Mouse (Mus musculus): ENCODE data around the gene Shroom3. TPM values are rescaled to one million over a fixed set of nuclear protein-coding genes. Genes with fewer than 3 reads are reported as not detected.

The Shroom3 gene
- total RNA-seq, 1 experiment from 2014 or later: not detected

DNA sequence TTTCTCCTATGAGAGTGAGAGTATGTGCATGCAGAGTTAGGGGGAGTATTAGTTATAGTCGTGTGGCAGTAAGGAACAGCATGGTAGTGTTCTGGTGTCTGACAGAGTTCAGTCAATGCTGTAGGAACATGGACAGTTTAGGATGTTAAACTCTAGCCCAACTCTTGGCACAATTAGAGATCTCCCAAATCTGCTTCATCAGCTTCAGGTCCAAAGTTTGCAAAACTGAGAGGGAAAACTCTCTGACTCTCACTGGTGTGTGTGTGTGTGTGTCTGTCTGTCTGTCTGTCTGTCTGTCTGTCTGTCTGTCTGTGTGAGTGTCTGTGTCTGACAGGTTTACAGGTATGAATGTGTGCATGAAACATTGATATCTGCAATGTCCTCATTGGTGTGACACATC lies 147.2 kb downstream of the Shroom3 start:
- ATAC-seq (ENCODE audit: extremely low read depth, insufficient number of reproducible peaks, low FRiP score, poor library complexity, severe bottlenecking): no peak

DNA sequence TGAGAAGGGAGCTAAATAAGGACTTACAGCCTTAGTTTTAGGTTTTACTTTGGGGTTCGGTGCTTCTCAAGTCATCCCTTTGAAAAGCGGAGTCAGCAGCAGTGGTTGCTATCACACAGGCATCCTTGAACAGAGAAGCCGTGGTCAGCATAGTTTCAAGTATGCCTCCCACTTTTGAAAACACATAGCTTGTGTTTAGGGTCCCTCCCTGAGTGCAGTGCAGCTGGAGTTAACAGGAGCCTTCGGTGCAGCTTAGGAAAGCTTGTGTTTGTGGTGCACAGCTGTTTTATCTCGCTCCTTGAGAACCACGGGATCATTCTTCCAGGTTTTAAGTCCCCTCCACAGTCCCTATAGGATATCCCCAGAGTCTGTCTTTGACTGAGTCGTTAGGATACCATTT lies 151.3 kb downstream of the Shroom3 start:
- no peak for ATAC-seq (ENCODE audit: extremely low read depth, insufficient number of reproducible peaks, low FRiP score, poor library complexity, severe bottlenecking)

DNA sequence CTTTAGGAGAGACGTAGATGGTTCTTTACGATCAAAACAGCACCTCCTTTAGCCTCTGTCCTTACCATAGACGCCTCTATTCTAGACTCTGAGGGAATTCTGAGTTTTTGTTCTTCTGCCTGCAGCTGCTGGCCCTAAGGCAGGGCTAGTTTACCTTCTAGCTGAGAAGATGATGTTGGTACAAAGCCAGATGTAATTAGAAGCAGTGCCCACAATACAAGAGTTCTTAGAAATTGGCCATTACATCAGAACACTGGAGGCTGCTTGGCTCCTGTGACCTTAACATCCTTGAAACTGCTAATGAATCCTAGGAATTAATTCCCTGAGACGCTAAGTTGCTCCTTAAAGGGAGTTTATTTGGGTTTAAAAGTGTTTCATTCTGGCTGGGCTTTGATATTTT lies 154.1 kb downstream of the Shroom3 start:
- no peak for ATAC-seq (ENCODE audit: extremely low read depth, insufficient number of reproducible peaks, low FRiP score, poor library complexity, severe bottlenecking)

DNA sequence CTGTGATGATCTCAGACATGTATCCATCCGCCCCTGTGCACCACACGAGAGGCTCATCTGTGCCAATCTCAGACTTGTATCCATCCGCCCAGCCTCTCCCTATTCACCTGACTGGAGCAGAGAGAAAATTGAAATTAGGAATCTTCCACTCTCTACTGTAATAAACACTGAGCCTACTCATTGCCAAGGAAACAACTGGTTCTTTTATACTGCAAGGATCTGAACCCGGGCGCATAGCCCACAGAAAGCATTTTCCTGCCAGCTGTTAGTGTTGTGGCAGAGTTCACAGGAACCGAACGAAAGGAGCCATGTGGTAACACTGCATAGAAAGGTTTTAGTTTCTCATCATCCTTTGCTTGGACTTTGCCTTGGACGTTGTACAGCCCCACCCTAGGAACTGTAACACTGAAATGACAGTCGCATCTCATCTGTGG lies 155.1 kb downstream of the Shroom3 start:
- ATAC-seq (ENCODE audit: extremely low read depth, insufficient number of reproducible peaks, low FRiP score, poor library complexity, severe bottlenecking): no peak

DNA sequence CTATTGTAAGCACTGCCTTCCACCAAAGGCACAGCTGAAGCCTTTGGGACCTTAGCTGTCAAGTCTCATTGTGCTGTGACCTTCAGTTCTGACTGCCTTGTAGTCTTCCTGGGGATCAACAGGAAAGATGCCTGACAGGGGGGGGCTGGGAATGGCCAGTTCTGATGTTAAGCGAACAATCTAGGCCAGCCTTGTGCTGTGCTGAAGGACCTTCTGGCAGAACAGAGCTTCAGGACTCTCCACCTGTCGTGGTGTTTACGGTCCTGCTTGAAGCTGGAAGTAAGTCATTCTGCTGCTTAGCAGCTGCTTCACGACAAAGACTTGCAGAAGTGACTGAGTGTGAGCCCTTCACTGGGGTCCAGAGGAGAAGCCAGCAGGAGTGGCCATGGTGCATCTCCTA lies 156.1 kb downstream of the Shroom3 start:
- ATAC-seq (ENCODE audit: extremely low read depth, insufficient number of reproducible peaks, low FRiP score, poor library complexity, severe bottlenecking): no peak

DNA sequence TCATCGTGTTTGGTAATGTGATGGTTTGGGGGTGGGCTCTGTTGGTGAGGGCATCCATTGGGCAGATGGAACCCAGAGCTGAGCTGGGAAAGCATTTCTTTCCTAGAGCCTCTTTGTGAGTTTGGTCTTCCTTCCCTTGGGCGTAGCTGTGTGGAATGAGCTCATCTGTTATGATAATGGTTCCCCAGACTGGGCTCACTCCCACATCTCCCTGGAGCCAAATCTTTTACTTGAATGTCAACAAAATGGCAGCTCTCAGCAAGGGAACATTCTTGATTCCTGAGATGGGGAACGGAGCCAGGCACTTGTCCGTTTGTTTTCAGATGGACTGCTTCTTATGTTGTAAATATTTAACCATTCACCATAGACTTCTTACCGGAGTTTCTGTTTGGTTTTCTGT lies 158.2 kb downstream of the Shroom3 start:
- no peak for ATAC-seq (ENCODE audit: extremely low read depth, insufficient number of reproducible peaks, low FRiP score, poor library complexity, severe bottlenecking)

DNA sequence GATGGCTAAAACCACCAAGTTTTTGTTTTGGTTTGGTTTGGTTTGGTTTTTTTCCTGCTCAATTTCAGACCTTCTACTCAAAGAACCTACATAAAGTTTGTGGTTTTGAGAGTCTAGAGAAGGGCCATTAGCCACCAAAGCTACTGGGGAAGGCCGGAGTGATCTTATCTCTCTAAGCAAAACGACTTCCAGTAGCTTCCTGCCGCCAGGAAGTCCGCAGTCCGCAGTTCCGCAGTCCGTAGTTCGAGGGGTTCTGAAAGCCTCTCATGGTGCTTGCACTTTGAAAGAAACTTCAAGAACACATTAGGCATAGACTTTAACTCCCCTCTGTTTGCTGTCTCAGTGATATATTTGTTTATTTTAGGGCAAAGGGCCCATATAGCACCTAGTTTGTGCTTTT lies 159.2 kb downstream of the Shroom3 start:
- no peak for ATAC-seq (ENCODE audit: extremely low read depth, insufficient number of reproducible peaks, low FRiP score, poor library complexity, severe bottlenecking)

DNA sequence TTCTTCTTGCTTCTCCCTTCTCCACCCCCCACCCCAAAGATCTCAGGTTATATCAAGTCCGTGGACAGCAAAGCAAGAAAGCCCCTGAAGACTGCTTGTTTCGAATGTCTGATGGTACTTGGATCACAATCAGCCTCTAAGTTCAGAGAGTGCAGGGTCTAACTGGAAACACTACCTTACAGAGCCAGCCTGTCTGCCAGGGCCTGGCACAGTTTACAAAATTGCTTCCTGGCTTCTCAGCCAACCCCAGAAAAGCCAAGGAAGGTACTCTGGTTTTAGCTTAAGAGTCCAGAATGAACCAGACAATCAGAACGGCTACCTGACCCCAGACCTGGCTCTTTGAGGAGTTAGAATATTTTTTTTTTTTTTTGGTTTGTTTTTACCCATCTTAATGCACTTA lies 159.6 kb downstream of the Shroom3 start:
- ATAC-seq (ENCODE audit: extremely low read depth, insufficient number of reproducible peaks, low FRiP score, poor library complexity, severe bottlenecking): no peak

DNA sequence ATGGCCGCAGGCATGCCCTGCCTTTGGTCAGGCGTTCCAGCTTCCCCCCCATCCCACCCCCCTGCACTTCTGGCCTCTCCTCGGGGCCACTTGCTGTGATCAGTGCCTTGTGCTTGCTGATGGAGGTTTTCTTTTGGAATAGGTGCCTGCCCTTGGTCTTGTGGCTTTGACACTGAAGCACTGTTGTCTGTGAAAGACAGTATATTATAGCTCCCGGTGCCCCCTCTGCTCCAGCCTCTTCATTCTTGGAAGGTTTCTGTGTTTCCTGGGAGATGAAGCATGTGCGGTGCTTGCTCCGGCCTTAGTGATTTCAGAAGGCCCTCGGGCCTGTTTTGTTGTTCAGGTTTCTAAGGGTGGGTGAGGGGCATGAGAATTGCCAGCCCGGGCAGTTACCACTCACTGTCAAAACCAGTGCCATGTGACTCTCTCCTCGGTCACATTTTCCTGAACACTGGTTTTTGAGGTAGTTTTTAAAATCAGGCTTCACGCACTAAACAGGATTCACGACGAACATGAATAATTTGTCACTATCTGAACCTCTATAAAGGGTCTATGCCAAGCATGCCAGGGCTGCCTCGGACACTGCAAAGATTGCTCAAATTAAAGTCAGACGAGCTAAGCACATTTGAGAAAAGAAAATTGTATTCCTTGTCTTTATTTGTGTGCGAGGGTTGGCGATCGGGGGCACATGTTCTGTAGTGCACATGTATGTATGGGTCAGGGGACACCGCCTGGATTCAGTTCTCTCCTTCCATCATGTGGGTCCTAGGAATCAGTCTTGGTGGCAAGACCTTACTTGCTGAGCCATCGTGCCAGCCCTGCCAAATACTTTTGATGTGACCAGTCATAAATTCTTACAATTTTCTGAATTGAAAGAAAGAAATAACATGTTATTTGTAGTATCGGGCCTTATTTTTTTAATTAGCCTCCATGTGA lies 160.9 kb downstream of the Shroom3 start:
- no peak for ATAC-seq (ENCODE audit: extremely low read depth, insufficient number of reproducible peaks, low FRiP score, poor library complexity, severe bottlenecking)

DNA sequence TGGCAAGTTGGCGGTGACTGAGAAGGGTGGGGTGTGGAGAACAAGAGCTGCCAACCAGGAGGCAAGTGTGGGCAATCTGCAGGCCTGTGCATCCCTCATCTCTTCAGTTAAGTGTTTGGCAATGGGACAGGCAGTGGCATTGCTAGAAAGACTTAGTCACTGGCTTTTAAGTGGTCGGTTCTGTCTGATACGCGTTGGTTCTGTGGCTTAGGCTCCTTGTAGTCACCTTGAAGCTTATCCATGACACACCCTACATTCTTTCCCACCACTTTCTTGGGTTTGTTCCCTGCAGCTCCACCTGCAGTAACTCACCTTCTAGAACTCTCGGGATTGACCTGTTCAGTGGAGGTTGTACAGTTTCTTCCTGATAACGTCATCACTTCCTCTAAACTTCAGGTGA lies 166.5 kb downstream of the Shroom3 start:
- no peak for ATAC-seq (ENCODE audit: extremely low read depth, insufficient number of reproducible peaks, low FRiP score, poor library complexity, severe bottlenecking)

DNA sequence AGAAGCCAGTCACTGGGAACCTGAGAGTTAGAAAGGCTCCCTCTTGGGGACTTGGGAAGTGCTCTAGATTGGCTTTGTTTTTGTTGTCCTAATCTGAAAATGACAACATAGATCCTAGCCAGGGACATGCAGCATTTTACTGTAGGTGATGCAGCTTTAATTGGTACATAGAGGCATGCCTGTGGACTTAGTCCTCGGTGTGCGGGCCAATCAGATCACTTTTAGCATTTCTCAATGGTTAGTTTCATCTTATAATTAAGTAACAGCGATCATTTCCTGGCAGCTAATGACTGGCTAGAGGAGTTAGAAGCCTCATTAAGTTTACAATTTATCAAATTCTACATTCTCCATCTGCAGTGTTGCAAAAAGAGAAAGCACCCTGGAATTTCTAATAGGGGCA lies 167.7 kb downstream of the Shroom3 start:
- no peak for ATAC-seq (ENCODE audit: extremely low read depth, insufficient number of reproducible peaks, low FRiP score, poor library complexity, severe bottlenecking)

DNA sequence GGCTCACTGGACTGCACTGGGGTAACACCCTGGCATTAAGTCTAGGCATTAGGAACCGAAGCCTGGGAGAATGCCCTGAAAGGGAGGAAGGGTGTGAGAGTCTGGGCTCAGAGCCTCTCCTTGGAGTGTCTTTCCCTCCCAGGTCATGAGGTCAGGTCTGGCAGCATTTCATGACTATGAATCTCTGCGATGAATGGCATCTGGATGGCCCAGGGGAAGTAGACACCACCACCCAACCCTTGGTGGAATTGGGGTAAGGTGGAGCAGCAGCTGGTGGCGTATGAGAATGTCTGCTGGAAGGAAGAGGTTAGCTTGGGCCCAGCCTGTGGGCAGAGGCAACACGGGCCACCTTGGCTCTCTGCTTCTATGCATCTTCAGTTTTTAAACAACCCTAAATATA lies 171.7 kb downstream of the Shroom3 start:
- no peak for ATAC-seq (ENCODE audit: extremely low read depth, insufficient number of reproducible peaks, low FRiP score, poor library complexity, severe bottlenecking)

DNA sequence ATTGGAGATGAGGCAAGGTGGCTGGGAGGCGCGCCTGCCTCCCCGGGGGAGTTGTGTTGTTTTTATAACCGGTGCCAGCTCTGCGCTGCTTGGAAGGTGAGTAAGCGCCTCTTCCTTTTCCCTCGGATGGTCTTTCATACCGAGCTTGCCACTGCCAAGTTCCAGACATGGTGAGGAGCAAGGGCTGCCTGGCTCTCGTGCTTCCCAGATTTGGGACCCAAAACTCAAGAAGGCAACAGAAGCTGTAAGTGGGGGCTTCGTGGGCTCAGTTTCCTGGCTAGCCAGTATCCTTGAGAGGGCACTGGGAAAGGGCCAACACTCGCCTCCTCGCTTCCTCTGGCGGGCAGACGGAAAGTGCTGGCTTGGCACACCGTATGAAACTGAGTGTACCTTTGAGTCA lies 173.1 kb downstream of the Shroom3 start:
- no peak for ATAC-seq (ENCODE audit: extremely low read depth, insufficient number of reproducible peaks, low FRiP score, poor library complexity, severe bottlenecking)

DNA sequence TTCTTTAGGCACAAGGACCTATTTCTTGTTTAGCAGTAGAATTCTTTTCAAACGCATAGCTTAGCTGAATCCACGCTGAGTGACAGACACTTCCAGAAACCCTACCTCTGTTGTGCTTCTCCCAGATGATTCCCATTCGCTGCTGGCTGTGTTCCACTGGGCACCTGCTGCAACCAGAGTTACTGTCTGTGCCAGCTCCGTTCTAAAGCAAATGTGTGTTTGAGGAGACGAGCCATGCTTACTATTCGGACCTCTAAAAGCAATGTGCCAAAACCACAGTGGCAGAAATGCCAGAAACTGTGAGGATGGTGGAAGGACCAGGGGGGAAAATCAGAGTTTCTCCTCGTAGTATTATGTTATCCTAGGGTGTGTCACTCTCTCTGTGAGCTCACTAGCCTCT lies 173.9 kb downstream of the Shroom3 start:
- ATAC-seq (ENCODE audit: extremely low read depth, insufficient number of reproducible peaks, low FRiP score, poor library complexity, severe bottlenecking): no peak

DNA sequence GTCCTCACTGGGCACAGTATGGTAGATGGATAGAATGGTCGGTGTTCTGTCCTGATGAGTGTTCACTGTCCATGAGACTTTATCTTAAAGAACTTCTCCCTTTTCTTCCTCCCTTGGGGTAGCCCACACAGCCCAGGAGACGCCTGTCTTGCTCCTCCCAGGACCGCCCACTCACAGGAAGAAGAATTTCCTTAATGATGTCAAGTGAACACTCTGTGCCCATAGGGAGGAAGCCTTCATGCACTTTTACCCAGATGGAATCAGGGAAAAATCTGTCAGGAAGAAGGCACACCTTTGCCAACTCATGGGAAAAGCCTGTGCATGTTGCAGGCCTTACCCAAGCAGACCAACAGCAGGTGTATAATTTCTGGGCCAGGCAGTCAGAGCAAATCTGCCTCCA lies 174.9 kb downstream of the Shroom3 start:
- ATAC-seq (ENCODE audit: extremely low read depth, insufficient number of reproducible peaks, low FRiP score, poor library complexity, severe bottlenecking): no peak

DNA sequence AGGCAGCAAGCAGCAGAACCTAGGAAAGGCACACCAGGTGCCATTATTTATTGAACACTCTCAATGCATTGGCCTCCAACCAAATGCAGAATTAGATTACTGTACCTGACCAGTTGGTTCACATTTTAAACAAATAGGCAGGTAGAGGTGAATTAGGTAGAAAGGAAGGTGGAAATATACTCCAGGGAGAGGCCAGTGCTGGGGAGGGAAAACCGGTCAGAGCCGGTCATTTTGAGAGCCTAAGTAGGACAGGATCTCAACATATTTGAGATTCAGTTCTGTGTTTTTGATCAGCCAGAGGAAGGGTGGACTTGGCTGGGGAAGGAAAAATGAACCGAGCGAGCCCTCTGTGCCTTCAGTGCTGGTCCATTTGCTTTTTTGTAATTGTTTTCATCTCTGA lies 175.3 kb downstream of the Shroom3 start:
- ATAC-seq (ENCODE audit: extremely low read depth, insufficient number of reproducible peaks, low FRiP score, poor library complexity, severe bottlenecking): no peak

DNA sequence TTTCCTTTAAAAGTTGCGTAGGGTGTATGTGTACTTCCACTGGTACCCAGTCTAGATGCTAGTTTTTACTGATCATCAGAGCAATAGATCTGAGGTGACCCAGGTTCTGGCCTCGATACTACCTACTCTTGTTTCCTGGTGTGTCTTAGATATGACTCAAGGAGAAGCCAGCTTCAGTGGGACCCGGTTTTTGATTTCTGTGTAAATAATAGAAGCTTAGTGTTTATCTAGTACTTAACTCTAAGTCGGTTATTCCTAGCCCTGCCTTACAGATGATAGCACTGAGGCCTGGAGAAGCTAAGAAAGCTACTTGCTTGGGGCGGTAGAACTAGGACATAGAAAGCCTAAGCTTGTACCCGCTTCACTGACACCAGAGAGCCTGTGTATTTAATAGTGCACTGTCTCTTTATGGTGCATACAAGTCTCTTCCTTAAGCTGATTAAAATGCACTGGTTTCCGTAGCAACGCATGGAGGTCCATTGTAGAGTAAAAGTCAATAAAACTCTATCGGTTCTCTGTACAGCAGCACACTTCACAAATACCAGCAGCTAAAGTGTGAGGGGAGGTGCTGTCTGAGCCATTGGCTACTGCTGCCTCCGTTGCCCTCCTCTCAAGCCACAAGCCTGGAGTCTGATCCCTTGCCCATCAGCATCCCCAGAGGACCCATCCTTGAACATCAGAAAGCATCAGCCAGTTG lies 178.3 kb downstream of the Shroom3 start:
- no peak for ATAC-seq (ENCODE audit: extremely low read depth, insufficient number of reproducible peaks, low FRiP score, poor library complexity, severe bottlenecking)

DNA sequence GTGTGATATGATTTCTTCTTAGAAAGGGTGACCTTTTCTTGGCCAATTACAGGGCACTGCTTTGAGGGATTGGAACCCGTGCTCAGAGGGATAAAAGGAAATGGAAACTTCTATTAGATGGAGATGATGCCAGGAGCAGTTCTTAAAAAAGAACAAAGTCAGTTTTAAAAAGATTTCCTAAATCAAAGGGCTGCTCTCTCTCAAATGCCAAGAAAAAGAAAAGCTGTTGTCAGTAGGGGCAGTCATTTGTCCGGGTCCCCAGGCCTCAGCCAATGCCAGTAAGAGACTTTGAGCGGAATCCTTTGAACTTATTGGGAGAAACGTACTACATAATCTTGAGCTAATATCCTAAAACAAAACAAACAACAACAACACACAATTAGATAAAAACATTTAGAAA lies 181.9 kb downstream of the Shroom3 start:
- ATAC-seq (ENCODE audit: extremely low read depth, insufficient number of reproducible peaks, low FRiP score, poor library complexity, severe bottlenecking): no peak

DNA sequence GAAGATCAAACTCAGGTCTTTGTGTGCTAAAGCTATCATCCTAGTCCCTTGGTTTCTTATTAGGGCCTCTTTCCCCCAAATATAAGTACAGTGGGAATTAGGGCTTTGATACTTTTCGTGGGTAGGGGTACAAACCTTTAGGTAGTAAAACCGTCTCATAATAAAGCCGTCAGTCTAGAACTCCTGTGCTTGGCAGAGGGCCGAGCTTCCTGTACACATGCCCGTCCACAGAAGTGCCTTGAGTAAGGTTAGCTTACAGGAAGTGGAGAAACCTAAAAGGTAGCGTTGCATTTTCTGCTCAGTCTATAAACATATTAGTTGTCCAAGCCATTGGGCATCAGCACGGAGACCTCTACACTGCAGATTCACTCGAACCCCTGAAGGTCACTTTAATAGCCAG lies 183.3 kb downstream of the Shroom3 start:
- no peak for ATAC-seq (ENCODE audit: extremely low read depth, insufficient number of reproducible peaks, low FRiP score, poor library complexity, severe bottlenecking)

DNA sequence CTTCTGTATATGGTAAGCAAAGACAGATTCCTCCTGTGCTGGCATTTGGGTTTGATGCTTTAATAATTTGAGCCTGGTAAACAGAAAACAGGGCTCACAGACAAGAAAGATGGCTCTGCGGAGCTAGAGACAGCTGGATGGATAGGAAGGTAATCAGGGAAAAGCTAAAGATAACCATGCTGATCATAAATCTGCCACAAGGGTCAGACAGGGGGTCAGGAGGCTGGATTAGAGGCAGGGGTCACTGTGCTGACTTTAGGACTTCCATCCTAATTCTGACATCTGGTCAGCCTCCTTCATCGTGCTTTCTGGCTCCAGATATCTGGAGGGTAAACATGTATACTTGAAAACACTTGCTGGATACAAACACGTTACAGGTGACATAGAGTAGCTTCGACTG lies 184.0 kb downstream of the Shroom3 start:
- no peak for ATAC-seq (ENCODE audit: extremely low read depth, insufficient number of reproducible peaks, low FRiP score, poor library complexity, severe bottlenecking)

Measured in neutrophil, adult 5-6 weeks (primary cell).